Mouse (Mus musculus) MEL (cell line): ENCODE measurements around the gene Plxnb3. TPM values are rescaled to one million over a fixed set of nuclear protein-coding genes. Genes with fewer than 3 reads are reported as not detected.

ENCODE experiments used
- DNase-seq: peaks from one replicate; pipeline ENCODE4 v3.0.0; 2011; ENCODE audit warnings: low read depth, low spot score
- H3K27ac ChIP-seq: 2 replicates; pipeline ENCODE4 v1.5.1; 2012; ENCODE audit warnings: low read depth, mild to moderate bottlenecking, control low read depth, low read length, moderate library complexity; ENCODE audit not compliant: control insufficient read depth
- H3K27me3 ChIP-seq, 2 experiments: fragments of 150-350 bp in 1 of 2; sonication (generic) in 1 of 2; 2 replicates each; pipeline ENCODE4 v1.6.1; 2012; ENCODE audit warnings: low read length in 2 of 2, mild to moderate bottlenecking in 2 of 2, improper control_type of control experiment in 1 of 2, moderate library complexity in 1 of 2; ENCODE audit not compliant: insufficient read depth in 2 of 2, control insufficient read depth in 1 of 2
- H3K36me3 ChIP-seq, 2 experiments: 2 replicates each; pipeline ENCODE4 v1.6.1; 2012 to 2014; ENCODE audit warnings: low read length in 2 of 2, improper control_type of control experiment in 1 of 2, inconsistent platforms in 1 of 2, mild to moderate bottlenecking in 1 of 2; ENCODE audit not compliant: insufficient read depth in 2 of 2, control insufficient read depth in 1 of 2
- H3K4me1 ChIP-seq, 2 experiments: fragments of 150-350 bp in 1 of 2; sonication (generic) in 1 of 2; 2 replicates each; pipeline ENCODE4 v1.6.1; 2012; ENCODE audit warnings: low read length in 2 of 2, improper control_type of control experiment in 1 of 2, mild to moderate bottlenecking in 1 of 2; ENCODE audit not compliant: insufficient read depth in 2 of 2, control insufficient read depth in 1 of 2
- H3K4me3 ChIP-seq, 2 experiments: fragments of 150-350 bp in 1 of 2; sonication (generic) in 1 of 2; 2 replicates each; pipeline ENCODE4 v1.5.1; 2012; ENCODE audit warnings: low read depth in 2 of 2, low read length in 2 of 2, mild to moderate bottlenecking in 2 of 2, moderate library complexity in 2 of 2, control low read depth in 1 of 2, improper control_type of control experiment in 1 of 2; ENCODE audit not compliant: control insufficient read depth in 1 of 2, insufficient read depth in 1 of 2
- H3K79me2 ChIP-seq: 2 replicates; pipeline ENCODE4 v1.6.1; 2012; ENCODE audit warnings: mild to moderate bottlenecking, low read length, moderate library complexity; ENCODE audit not compliant: control insufficient read depth, poor library complexity, insufficient read depth
- H3K9ac ChIP-seq: 2 replicates; pipeline ENCODE4 v1.6.1; 2012; ENCODE audit warnings: low read depth, mild to moderate bottlenecking, control low read depth, low read length, moderate library complexity; ENCODE audit not compliant: control insufficient read depth, poor library complexity, severe bottlenecking
- H3K9me3 ChIP-seq: fragments of 150-350 bp; sonication (generic); replicated peaks from 2 replicates; pipeline ENCODE4 v1.6.1; 2012; ENCODE audit warnings: mild to moderate bottlenecking, low read length, improper control_type of control experiment, moderate library complexity; ENCODE audit not compliant: insufficient read depth
- CTCF ChIP-seq, 3 experiments: IDR thresholded peaks in 2 of 3; conservative IDR thresholded peaks in 1 of 3; 2 replicates each; pipeline ENCODE4 v1.5.1; 2011 to 2012; ENCODE audit warnings: low read length in 3 of 3, low read depth in 2 of 3, mild to moderate bottlenecking in 2 of 3, improper control_type of control experiment in 1 of 3, inconsistent platforms in 1 of 3, mixed read lengths in 1 of 3, moderate library complexity in 1 of 3; ENCODE audit not compliant: control insufficient read depth in 1 of 3, insufficient read depth in 1 of 3, poor library complexity in 1 of 3, severe bottlenecking in 1 of 3
- E2F4 ChIP-seq: IDR thresholded peaks from 2 replicates; pipeline ENCODE4 v1.6.1; 2011; ENCODE audit warnings: low read depth, low read length, improper control_type of control experiment, borderline replicate concordance
- EP300 ChIP-seq, 2 experiments: IDR thresholded peaks; 2 replicates each; pipeline ENCODE4 v1.6.1; 2011; ENCODE audit warnings: improper control_type of control experiment in 2 of 2, low read length in 2 of 2, low read depth in 1 of 2, mild to moderate bottlenecking in 1 of 2
- GABPA ChIP-seq: IDR thresholded peaks from 2 replicates; pipeline ENCODE4 v1.6.1; 2012; ENCODE audit warnings: low read depth, mild to moderate bottlenecking, inconsistent platforms, low read length, improper control_type of control experiment, moderate library complexity
- GATA1 ChIP-seq: IDR thresholded peaks from 2 replicates; pipeline ENCODE4 v1.6.1; 2011; ENCODE audit warnings: low read depth, low read length, improper control_type of control experiment
- HCFC1 ChIP-seq: IDR thresholded peaks from 2 replicates; pipeline ENCODE4 v1.6.1; 2012; ENCODE audit warnings: low read depth, mild to moderate bottlenecking, inconsistent platforms, low read length, improper control_type of control experiment, moderate library complexity
- JUND ChIP-seq: IDR thresholded peaks from 2 replicates; pipeline ENCODE4 v1.6.1; 2011; ENCODE audit warnings: low read depth, mild to moderate bottlenecking, improper control_type of control experiment, low read length
- MAZ ChIP-seq: IDR thresholded peaks from 2 replicates; pipeline ENCODE4 v1.6.1; 2012; ENCODE audit warnings: low read depth, mild to moderate bottlenecking, inconsistent platforms, low read length, improper control_type of control experiment
- MXI1 ChIP-seq: IDR thresholded peaks from 2 replicates; pipeline ENCODE4 v1.6.1; 2011; ENCODE audit warnings: mild to moderate bottlenecking, low read depth, low read length, improper control_type of control experiment
- MYB ChIP-seq: IDR thresholded peaks from 2 replicates; pipeline ENCODE4 v1.6.1; 2011; ENCODE audit warnings: mild to moderate bottlenecking, low read depth, low read length, improper control_type of control experiment
- NELFE ChIP-seq: IDR thresholded peaks from 2 replicates; pipeline ENCODE4 v1.6.1; 2011; ENCODE audit warnings: low read depth, low read length, improper control_type of control experiment
- POLR2A ChIP-seq, 2 experiments: IDR thresholded peaks; 2 replicates each; pipeline ENCODE4 v1.6.1; 2011 to 2012; ENCODE audit warnings: low read length in 2 of 2, mild to moderate bottlenecking in 2 of 2, control low read depth in 1 of 2, improper control_type of control experiment in 1 of 2, low read depth in 1 of 2, moderate library complexity in 1 of 2; ENCODE audit not compliant: control insufficient read depth in 1 of 2, insufficient read depth in 1 of 2, poor library complexity in 1 of 2
- POLR2AphosphoS2 ChIP-seq: IDR thresholded peaks from 2 replicates; pipeline ENCODE4 v1.6.1; 2011; ENCODE audit warnings: low read length, improper control_type of control experiment
- RAD21 ChIP-seq: IDR thresholded peaks from 2 replicates; pipeline ENCODE4 v1.6.1; 2011; ENCODE audit warnings: mild to moderate bottlenecking, low read depth, low read length, improper control_type of control experiment
- SIN3A ChIP-seq: IDR thresholded peaks from 2 replicates; pipeline ENCODE4 v1.6.1; 2012; ENCODE audit warnings: low read length, improper control_type of control experiment, inconsistent platforms
- TBP ChIP-seq: IDR thresholded peaks from 2 replicates; pipeline ENCODE4 v1.8.0; 2011; ENCODE audit warnings: low read depth, low read length, improper control_type of control experiment
- TCF12 ChIP-seq: IDR thresholded peaks from 2 replicates; pipeline ENCODE4 v1.6.1; 2014; ENCODE audit warnings: low read depth, mild to moderate bottlenecking, inconsistent platforms, low read length, improper control_type of control experiment, moderate library complexity
- ZMIZ1 ChIP-seq: IDR thresholded peaks from 2 replicates; pipeline ENCODE4 v1.6.1; 2012; ENCODE audit warnings: low read depth, mild to moderate bottlenecking, inconsistent platforms, low read length, improper control_type of control experiment, moderate library complexity
- polyA plus RNA-seq, 2 experiments: library from polyadenylated mRNA; stranded (reverse) in 1 of 2; unstranded in 1 of 2; fragments of >175 nt in 1 of 2; fragments of >200 nt in 1 of 2; gene quantifications; 2 replicates each; pipeline versions ENCODE4 v1.2.1 to v1.2.4; 2012; ENCODE audit warnings: low replicate concordance in 2 of 2, low read depth in 1 of 2; ENCODE audit not compliant: insufficient read length in 2 of 2, insufficient read depth in 1 of 2, missing spikeins in 1 of 2
- total RNA-seq: library from RNA; depleted of rRNA; stranded (reverse); fragments of 300-350 nt; gene quantifications from 2 replicates; pipeline ENCODE4 v1.2.3, GENCODE M21; 2012

Plxnb3 gene
- total and polyA plus RNA-seq, 3 experiments: 0.10 TPM; not detected in 2

DNA sequence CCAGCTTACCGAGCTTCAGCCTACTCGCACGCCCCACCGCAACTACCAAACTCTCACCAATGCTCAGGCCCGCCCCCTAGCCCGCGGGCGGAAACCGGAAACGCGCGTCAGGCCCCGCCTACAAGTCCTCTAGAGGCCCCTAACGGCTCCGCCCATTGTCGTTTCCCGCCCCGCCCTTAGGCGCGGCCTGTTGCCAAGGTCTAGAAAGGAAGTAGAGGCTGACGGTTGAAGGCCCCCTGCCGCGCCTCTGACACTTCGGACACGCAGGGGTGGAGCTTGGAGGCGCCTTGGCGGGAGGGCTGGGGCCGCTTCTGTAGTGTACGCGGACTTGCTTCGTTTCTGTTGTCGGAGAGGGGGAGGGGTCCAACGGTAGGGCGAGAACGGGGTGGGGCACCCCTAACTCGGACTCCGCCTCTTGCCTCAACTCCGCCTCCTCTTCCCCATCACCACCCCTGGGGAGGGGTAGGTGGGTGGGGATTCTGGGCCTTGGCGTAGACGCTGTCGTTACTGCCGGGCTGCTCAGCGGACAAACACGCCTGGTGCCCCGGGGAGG is 40.7 kb upstream of the Plxnb3 start, which contains the start of the genes Bcap31 and Abcd1 (continued):
- TF ChIP-seq TBP: peak; percentile 78
- TF ChIP-seq POLR2AphosphoS2: 0 out of 2 replicates have a peak, but pooled peaks have one; percentile 73
- TF ChIP-seq MYB: peak; percentile 77
- peak; percentile 86 for TF ChIP-seq NELFE
- TF ChIP-seq CTCF (IDR thresholded peaks at IDR 0.05 in 2 of 3, conservative IDR thresholded peaks at IDR 0.05 in 1 of 3; ENCODE audit: control insufficient read depth in 1 of 3, insufficient read depth in 1 of 3, low read depth in 2 of 3, low read length in 3 of 3, poor library complexity in 1 of 3, severe bottlenecking in 1 of 3): no peak
- peak; percentile 67 for TF ChIP-seq HCFC1
- no peak; the same call in 1 of the 2 replicates for TF ChIP-seq TCF12
- TF ChIP-seq, all 39 proteins: peak for 11

- no peaks in the 10 kb centered on the region for H3K27me3 ChIP-seq
- H3K36me3 ChIP-seq: peaks cover 3 to 24% of the 10 kb centered on the region in 2 experiments
- TF ChIP-seq E2F4 (no peak), RAD21 (no peak), MAZ (no peak; the same call in 1 of the 2 replicates), EP300 (IDR thresholded peaks at IDR 0.05; ENCODE audit: low read depth in 1 of 2, low read length in 2 of 2) (no peak), JUND (no peak), POLR2A (IDR thresholded peaks at IDR 0.05; ENCODE audit: control insufficient read depth in 1 of 2, insufficient read depth in 1 of 2, low read depth in 1 of 2, low read length in 2 of 2, poor library complexity in 1 of 2) (peak in 1 of 2 experiments; percentile 21; a peak in 1 of 4 replicates), ZMIZ1 (0 out of 2 replicates have a peak, but pooled peaks have one; percentile 44), SIN3A (peak; percentile 30; the same call in 1 of the 2 replicates), GATA1 (no peak), NELFE (peak; percentile 44)
- peak overlapping the region; percentile 55 to 83 for H3K4me3 ChIP-seq
- peaks cover 30% of the 10 kb centered on the region for H3K79me2 ChIP-seq
- DNase-seq: peak; percentile 45
- H3K9me3 ChIP-seq: no peaks in the 10 kb centered on the region
- peaks cover 4 to 25% of the 10 kb centered on the region in 2 experiments for H3K4me1 ChIP-seq
- peak overlapping the region; percentile 89 for H3K9ac ChIP-seq
- H3K27ac ChIP-seq: peak overlapping the region; percentile 85
These were observed 40.0 kb upstream of the Plxnb3 start for GRCm38 (mm10) chrX:73716709-73717545.

GRCm38 (mm10) chrX:73717667-73718066 is 39.2 kb upstream of the Plxnb3 start:
- H3K79me2 ChIP-seq: peaks cover 30% of the 10 kb centered on the region
- TF ChIP-seq GABPA (no peak), MXI1 (peak; percentile 18; the same call in 1 of the 2 replicates)
- DNase-seq: peak; percentile 60
- peak overlapping the region; percentile 85 for H3K27ac ChIP-seq
- H3K4me3 ChIP-seq: peak overlapping the region; percentile 55 to 83
- no peaks in the 10 kb centered on the region for H3K9me3 ChIP-seq
- no peaks in the 10 kb centered on the region for H3K27me3 ChIP-seq
- H3K36me3 ChIP-seq: peaks cover 0 to 21% of the 10 kb centered on the region in 2 experiments; a peak in 2 of 4 replicates
- H3K4me1 ChIP-seq: peaks cover 4 to 25% of the 10 kb centered on the region in 2 experiments
- H3K9ac ChIP-seq: peak overlapping the region; percentile 89
